Mouse (Mus musculus): ENCODE measurements around the gene Top2b.

Gene Top2b

GRCm38 (mm10) chr14:16364878-16365337 lies at the start of gene Top2b:
Top2b (plus strand) TSS chr14:16365179.
- DNase-seq (ENCODE audit: low read depth), result peak; percentile 95

GRCm38 (mm10) chr14:16316715-16317114 lies 48.3 kb upstream of the Top2b start:
- DNase-seq (ENCODE audit: low read depth), result no peak

GRCm38 (mm10) chr14:16319818-16320217 lies 45.2 kb upstream of the Top2b start:
- DNase-seq (ENCODE audit: low read depth), result no peak

- DNase-seq (ENCODE audit: low read depth), result no peak
These were observed 40.6 kb upstream of the Top2b start for GRCm38 (mm10) chr14:16324394-16324793.

GRCm38 (mm10) chr14:16325208-16325607 lies 39.8 kb upstream of the Top2b start:
- DNase-seq (ENCODE audit: low read depth), result no peak

GRCm38 (mm10) chr14:16328531-16328930 lies 36.4 kb upstream of the Top2b start:
- peak; percentile 72 for DNase-seq (ENCODE audit: low read depth)

GRCm38 (mm10) chr14:16328959-16329480 lies 36.0 kb upstream of the Top2b start:
- no peak for DNase-seq (ENCODE audit: low read depth)

GRCm38 (mm10) chr14:16329756-16330155 lies 35.2 kb upstream of the Top2b start:
- no peak for DNase-seq (ENCODE audit: low read depth)

GRCm38 (mm10) chr14:16334260-16334659 lies 30.7 kb upstream of the Top2b start:
- DNase-seq (ENCODE audit: low read depth), result no peak

- DNase-seq (ENCODE audit: low read depth), result no peak
These were observed 29.1 kb upstream of the Top2b start for GRCm38 (mm10) chr14:16335835-16336417.

GRCm38 (mm10) chr14:16347505-16347904 lies 17.5 kb upstream of the Top2b start:
- no peak for DNase-seq (ENCODE audit: low read depth)

- no peak for DNase-seq (ENCODE audit: low read depth)
These were observed 5.3 kb upstream of the Top2b start for GRCm38 (mm10) chr14:16359704-16360103.

- peak; percentile 31 for DNase-seq (ENCODE audit: low read depth)
These were observed 683 bp upstream of the Top2b start for GRCm38 (mm10) chr14:16364161-16364831.

GRCm38 (mm10) chr14:16365362-16366173 lies 589 bp downstream of the Top2b start:
- peak; percentile 11 for DNase-seq (ENCODE audit: low read depth)

GRCm38 (mm10) chr14:16366174-16366889 lies 1.4 kb downstream of the Top2b start:
- peak; percentile 12 for DNase-seq (ENCODE audit: low read depth)

- no peak for DNase-seq (ENCODE audit: low read depth)
These were observed 2.0 kb downstream of the Top2b start for GRCm38 (mm10) chr14:16366986-16367385.

- DNase-seq (ENCODE audit: low read depth), result no peak
These were observed 7.8 kb downstream of the Top2b start for GRCm38 (mm10) chr14:16372761-16373160.

- no peak for DNase-seq (ENCODE audit: low read depth)
These were observed 8.2 kb downstream of the Top2b start for GRCm38 (mm10) chr14:16373190-16373589.

- DNase-seq (ENCODE audit: low read depth), result peak; percentile 65
These were observed 15.1 kb downstream of the Top2b start for GRCm38 (mm10) chr14:16379917-16380570.

GRCm38 (mm10) chr14:16384783-16385182 lies 19.8 kb downstream of the Top2b start:
- DNase-seq (ENCODE audit: low read depth), result no peak

GRCm38 (mm10) chr14:16405187-16405586 lies 40.2 kb downstream of the Top2b start:
- no peak for DNase-seq (ENCODE audit: low read depth)
